Mouse (Mus musculus) neural tube, embryonic 12.5 days (tissue): ENCODE results near the gene Abhd16a. TPM values are rescaled to one million over a fixed set of nuclear protein-coding genes. Genes with fewer than 3 reads are reported as not detected.
A peak's percentile ranks its signal among the peaks of the same experiment; 100 is the strongest.
"Not testable (repeated sequence)": the region's sequence is repeated elsewhere in the genome, so short reads cannot be mapped to it uniquely, and the experiment has no call there.

ENCODE experiments used
- ATAC-seq: fragments of 200-750 bp; cut with Nextera tagmentation; 2 replicates; pipeline ENCODE4 v1.8.0; 2017; ENCODE audit warnings: low read depth, mild to moderate bottlenecking, moderate TSS enrichment, moderate library complexity; ENCODE audit not compliant: low FRiP score
- H3K27ac ChIP-seq: fragments of 300-500 bp; sonication (generic); 2 replicates; pipeline ENCODE4 v1.5.1; 2016
- H3K27me3 ChIP-seq: fragments of 300-500 bp; sonication (generic); replicated peaks from 2 replicates; pipeline ENCODE4 v1.6.1; 2016; ENCODE audit warnings: mild to moderate bottlenecking
- H3K36me3 ChIP-seq: fragments of 300-500 bp; sonication (generic); 2 replicates; pipeline ENCODE4 v1.6.1; 2016; ENCODE audit warnings: mild to moderate bottlenecking
- H3K4me1 ChIP-seq: fragments of 300-500 bp; sonication (generic); 2 replicates; pipeline ENCODE4 v1.6.1; 2016
- H3K4me2 ChIP-seq: fragments of 300-500 bp; sonication (generic); replicated peaks from 2 replicates; pipeline ENCODE4 v1.6.1; 2016; ENCODE audit warnings: mild to moderate bottlenecking
- H3K4me3 ChIP-seq: fragments of 300-500 bp; sonication (generic); 2 replicates; pipeline ENCODE4 v1.5.1; 2016
- H3K9ac ChIP-seq: fragments of 300-500 bp; sonication (generic); 2 replicates; pipeline ENCODE4 v1.6.1; 2016; ENCODE audit warnings: mild to moderate bottlenecking
- H3K9me3 ChIP-seq: fragments of 300-500 bp; sonication (generic); 2 replicates; pipeline ENCODE4 v1.6.1; 2016; ENCODE audit warnings: mild to moderate bottlenecking
- WGBS: fragments of 180-500 bp; shearing (Covaris S2); methylation state at CpG from one replicate; pipeline ENCODE4 v1.1.7; 2016; 5-methylcytosine and 5-hydroxymethylcytosine counted together
- polyA plus RNA-seq: library from polyadenylated mRNA; unstranded; fragments of >200 nt; fragmentation: Nextera tagmentation; extraction: Ambion mirVana; gene quantifications from 2 replicates; pipeline ENCODE4 v1.2.1, GENCODE M21; 2016

The Abhd16a gene
- polyA plus RNA-seq, 1 experiment from 2014 or later = 83.6 TPM

- Histone ChIP-seq H3K4me1 (no peaks in the 10 kb centered on the region; the same call in 1 of the 2 replicates), H3K4me3 (no peak overlapping the region), H3K36me3 (peaks cover 29% of the 10 kb centered on the region), H3K27me3 (no peaks in the 10 kb centered on the region), H3K4me2 (no peak overlapping the region), H3K9ac (no peak overlapping the region), H3K9me3 (no peaks in the 10 kb centered on the region), H3K27ac (no peak overlapping the region)
- WGBS = 76% methylated on average over 9 of the region's 9 CpGs
- no peak for ATAC-seq
These were observed 22.7 kb downstream of the Abhd16a start for GRCm38 (mm10) chr17:35111774-35112173.

- no peak within 1 kb of the TSS for H3K4me3 ChIP-seq
- ATAC-seq = no peak
- peaks cover 49% of the 10 kb centered on the region for H3K36me3 ChIP-seq
- no peaks in the 10 kb centered on the region for H3K27me3 ChIP-seq
- peaks cover 7% of the 10 kb centered on the region for H3K4me1 ChIP-seq
- H3K27ac ChIP-seq = no peak within 1 kb of the TSS
- WGBS = 86% methylated on average over 8 of the region's 8 CpGs
- no peak within 1 kb of the TSS for H3K4me2 ChIP-seq
- no peaks in the 10 kb centered on the region for H3K9me3 ChIP-seq
- H3K9ac ChIP-seq = no peak within 1 kb of the TSS
These were observed 26.3 kb downstream of the Abhd16a start, which contains the start of gene Ly6g5b for GRCm38 (mm10) chr17:35115046-35116019. Ly6g5b (minus strand) TSS chr17:35115428.

- Histone ChIP-seq H3K9ac (peak overlapping the region; percentile 96), H3K27ac (peak overlapping the region; percentile 22; the same call in 1 of the 2 replicates), H3K4me2 (peak overlapping the region; percentile 97), H3K27me3 (no peaks in the 10 kb centered on the region), H3K9me3 (no peaks in the 10 kb centered on the region), H3K36me3 (peaks cover 45% of the 10 kb centered on the region), H3K4me1 (peaks cover 16% of the 10 kb centered on the region), H3K4me3 (peak overlapping the region; percentile 90)
- ATAC-seq = no peak; the same call in 1 of the 2 replicates
- WGBS = under 1% methylated on average over 33 of the region's 33 CpGs
These were observed 31.7 kb downstream of the Abhd16a start for GRCm38 (mm10) chr17:35120745-35121142.

DNA sequence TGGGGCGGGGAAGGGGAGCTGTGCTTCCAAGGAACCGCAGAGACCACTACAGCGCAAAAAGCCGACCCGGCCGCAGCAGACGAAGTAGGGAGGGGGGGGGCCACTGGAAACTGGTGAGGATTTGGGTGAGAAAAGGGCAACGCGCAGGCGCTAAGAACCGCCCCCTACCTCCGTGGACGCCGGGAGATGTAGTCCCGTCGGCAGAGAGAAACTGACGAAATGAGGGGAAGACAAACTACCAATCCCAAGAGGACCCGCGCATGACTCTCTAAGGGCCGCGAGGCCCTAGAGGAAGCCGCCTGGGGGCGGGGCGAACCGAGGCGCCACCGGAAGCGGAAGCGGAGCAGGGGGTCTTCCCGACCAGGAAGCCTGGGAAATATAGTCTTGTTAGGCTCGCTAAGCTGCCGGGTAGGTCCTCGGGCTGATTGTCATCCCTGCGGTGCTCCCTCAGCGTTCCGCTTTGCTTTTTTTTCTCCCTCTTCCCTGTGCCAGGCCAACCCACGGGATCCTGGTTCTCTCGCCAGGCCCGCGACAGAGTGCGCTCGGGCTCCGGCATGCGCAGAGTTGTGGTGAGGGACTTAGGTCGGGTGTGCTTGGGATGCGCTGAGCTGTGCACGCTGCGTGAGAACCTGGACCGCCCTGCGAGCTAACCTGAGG, 32.2 kb downstream of the Abhd16a start, which contains the start of gene Gpank1:
TSS of gene Gpank1 (plus strand) at position 313 of the 657 bp plus-strand sequence.
- H3K27me3 ChIP-seq = no peaks in the 10 kb centered on the region
- peaks cover 40% of the 10 kb centered on the region for H3K36me3 ChIP-seq
- peak within 1 kb of the TSS; percentile 75 for H3K27ac ChIP-seq
- under 1% methylated on average over 50 of the region's 50 CpGs for WGBS
- H3K9ac ChIP-seq = peak within 1 kb of the TSS; percentile 96
- H3K4me2 ChIP-seq = peak within 1 kb of the TSS; percentile 97
- peak within 1 kb of the TSS; percentile 90 for H3K4me3 ChIP-seq
- no peaks in the 10 kb centered on the region for H3K9me3 ChIP-seq
- peak; percentile 94 for ATAC-seq
- H3K4me1 ChIP-seq = peaks cover 21% of the 10 kb centered on the region

- no peak for ATAC-seq
- H3K4me3 ChIP-seq = peak within 1 kb of the TSS; percentile 90
- H3K27me3 ChIP-seq = no peaks in the 10 kb centered on the region
- peak within 1 kb of the TSS; percentile 96 for H3K9ac ChIP-seq
- H3K4me2 ChIP-seq = peak within 1 kb of the TSS; percentile 97
- H3K9me3 ChIP-seq = no peaks in the 10 kb centered on the region
- peak within 1 kb of the TSS; percentile 75 for H3K27ac ChIP-seq
- H3K36me3 ChIP-seq = peaks cover 36% of the 10 kb centered on the region
- peaks cover 27% of the 10 kb centered on the region for H3K4me1 ChIP-seq
- WGBS = under 1% methylated on average over 19 of the region's 19 CpGs
These were observed 32.8 kb downstream of the Abhd16a start, which contains the start of gene Csnk2b for GRCm38 (mm10) chr17:35121871-35122303. Csnk2b (minus strand) TSS chr17:35122053.

GRCm38 (mm10) chr17:35123287-35123686, 34.2 kb downstream of the Abhd16a start:
- not testable (repeated sequence) for H3K27me3 ChIP-seq, H3K9ac ChIP-seq, H3K4me2 ChIP-seq, H3K9me3 ChIP-seq, H3K4me3 ChIP-seq, ATAC-seq, H3K27ac ChIP-seq
- WGBS = 89% methylated on average over 9 of the region's 9 CpGs
- H3K4me1 ChIP-seq = peaks cover 37% of the 10 kb centered on the region
- peaks cover 25% of the 10 kb centered on the region for H3K36me3 ChIP-seq

DNA sequence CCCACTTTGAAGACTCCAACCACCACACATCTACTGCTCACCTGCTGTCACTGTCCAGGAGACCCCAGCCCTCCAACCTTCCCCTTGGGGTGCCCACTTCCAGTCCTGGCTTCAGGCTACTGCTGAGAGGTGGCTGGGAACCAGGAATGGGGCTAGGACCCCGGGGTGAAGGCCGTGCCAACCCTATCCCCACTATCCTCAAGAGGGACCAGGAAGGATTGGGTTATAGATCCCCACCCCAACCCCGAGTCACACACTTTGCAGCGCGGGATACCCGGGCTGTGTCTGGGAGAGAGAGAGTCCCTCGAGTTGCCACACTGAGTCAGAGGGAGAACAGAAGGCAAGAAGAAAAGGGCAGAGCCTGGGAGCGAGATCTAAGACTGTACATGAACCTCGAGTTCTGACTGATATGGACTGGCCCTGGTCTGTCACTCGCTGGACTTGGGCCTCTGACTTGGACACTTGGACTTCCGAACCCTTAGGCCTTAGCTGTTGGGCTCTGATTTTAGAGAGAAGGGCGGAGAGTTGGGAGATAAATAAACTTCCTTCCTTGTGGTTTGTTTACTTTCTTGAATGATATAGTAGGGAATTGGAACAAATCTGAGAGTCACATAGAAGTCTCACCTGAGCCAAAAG, 35.3 kb downstream of the Abhd16a start:
- H3K9me3 ChIP-seq, H3K27ac ChIP-seq, H3K9ac ChIP-seq, H3K27me3 ChIP-seq, H3K4me3 ChIP-seq, ATAC-seq, H3K4me2 ChIP-seq: not testable (repeated sequence)
- peaks cover 17% of the 10 kb centered on the region for H3K36me3 ChIP-seq
- 94% methylated on average over 12 of the region's 12 CpGs for WGBS
- peaks cover 41% of the 10 kb centered on the region for H3K4me1 ChIP-seq

- H3K36me3 ChIP-seq = peaks cover 17% of the 10 kb centered on the region
- no peaks in the 10 kb centered on the region for H3K9me3 ChIP-seq
- 100% methylated on average over 1 of the region's 1 CpGs for WGBS
- no peak overlapping the region for H3K27ac ChIP-seq
- peaks cover 36% of the 10 kb centered on the region for H3K4me1 ChIP-seq
- H3K9ac ChIP-seq = no peak overlapping the region
- no peak for ATAC-seq
- no peak overlapping the region for H3K4me3 ChIP-seq
- no peak overlapping the region; the same call in 1 of the 2 replicates for H3K4me2 ChIP-seq
- no peaks in the 10 kb centered on the region for H3K27me3 ChIP-seq
These were observed 36.0 kb downstream of the Abhd16a start for GRCm38 (mm10) chr17:35125081-35125480.

- Histone ChIP-seq H3K9ac (peak overlapping the region; percentile 84), H3K36me3 (peaks cover 17% of the 10 kb centered on the region), H3K27ac (no peak overlapping the region), H3K27me3 (no peaks in the 10 kb centered on the region), H3K4me2 (peak overlapping the region; percentile 82), H3K9me3 (no peaks in the 10 kb centered on the region), H3K4me1 (peaks cover 31% of the 10 kb centered on the region), H3K4me3 (peak overlapping the region; percentile 60; the same call in 1 of the 2 replicates)
- 35% methylated on average over 6 of the region's 6 CpGs for WGBS
- no peak for ATAC-seq
These were observed 36.5 kb downstream of the Abhd16a start for GRCm38 (mm10) chr17:35125578-35125977.

DNA sequence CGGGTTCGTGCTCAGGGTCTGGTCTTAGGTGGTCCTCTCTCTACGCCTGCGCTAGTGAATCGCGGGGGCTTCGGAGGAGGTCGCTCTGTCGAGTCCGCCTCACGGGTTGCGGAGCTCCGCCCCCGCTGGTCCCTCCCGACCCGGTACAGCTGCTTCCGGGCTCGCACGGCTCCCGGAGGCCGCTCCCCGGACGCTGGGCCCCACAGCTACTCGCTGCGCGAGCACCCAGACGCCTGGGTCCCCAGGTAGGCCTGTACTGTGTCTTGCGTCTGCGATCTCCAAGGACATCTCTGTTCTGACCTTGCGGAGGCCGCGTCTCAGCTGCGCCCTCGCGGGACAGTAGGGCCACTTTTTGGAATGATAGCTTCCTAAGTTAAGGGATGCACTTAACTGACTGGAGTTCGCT, 37.1 kb downstream of the Abhd16a start, which contains the start of gene D17H6S53E:
TSS of gene D17H6S53E (plus strand) at position 168 of the 406 bp plus-strand sequence.
- H3K27ac ChIP-seq = peak within 1 kb of the TSS; percentile 17; the same call in 1 of the 2 replicates
- H3K4me2 ChIP-seq = peak within 1 kb of the TSS; percentile 82
- peak; percentile 18; the same call in 1 of the 2 replicates for ATAC-seq
- H3K36me3 ChIP-seq = peaks cover 17% of the 10 kb centered on the region
- H3K4me1 ChIP-seq = peaks cover 31% of the 10 kb centered on the region
- WGBS = under 1% methylated on average over 36 of the region's 36 CpGs
- no peaks in the 10 kb centered on the region for H3K27me3 ChIP-seq
- peak within 1 kb of the TSS; percentile 60 for H3K4me3 ChIP-seq
- H3K9me3 ChIP-seq = no peaks in the 10 kb centered on the region
- H3K9ac ChIP-seq = peak within 1 kb of the TSS; percentile 84

DNA sequence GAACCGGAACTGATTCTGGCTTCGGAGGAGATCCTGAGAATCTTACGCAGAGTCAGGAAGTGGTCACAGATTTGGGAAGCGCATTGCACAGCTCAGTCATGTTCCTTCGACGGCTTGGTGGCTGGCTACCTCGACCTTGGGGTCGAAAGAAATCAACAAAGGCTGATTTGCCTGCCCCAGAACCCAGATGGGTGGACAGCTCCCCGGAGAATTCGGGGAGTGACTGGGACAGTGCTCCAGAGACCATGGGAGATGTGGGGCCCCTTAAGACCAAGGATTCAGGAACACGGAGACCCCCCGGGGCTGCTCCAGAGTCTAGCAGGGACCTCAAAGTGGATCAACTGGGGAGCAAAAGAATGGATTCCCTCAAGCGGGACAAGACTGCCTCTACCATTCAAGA, 38.0 kb downstream of the Abhd16a start:
- Histone ChIP-seq H3K27ac (no peak overlapping the region), H3K4me1 (peaks cover 31% of the 10 kb centered on the region), H3K9me3 (no peaks in the 10 kb centered on the region), H3K9ac (peak overlapping the region; percentile 84), H3K4me2 (peak overlapping the region; percentile 82), H3K27me3 (no peaks in the 10 kb centered on the region), H3K36me3 (peaks cover 17% of the 10 kb centered on the region), H3K4me3 (no peak overlapping the region)
- ATAC-seq = no peak
- 80% methylated on average over 13 of the region's 13 CpGs for WGBS
